In the genomic region with DNA sequence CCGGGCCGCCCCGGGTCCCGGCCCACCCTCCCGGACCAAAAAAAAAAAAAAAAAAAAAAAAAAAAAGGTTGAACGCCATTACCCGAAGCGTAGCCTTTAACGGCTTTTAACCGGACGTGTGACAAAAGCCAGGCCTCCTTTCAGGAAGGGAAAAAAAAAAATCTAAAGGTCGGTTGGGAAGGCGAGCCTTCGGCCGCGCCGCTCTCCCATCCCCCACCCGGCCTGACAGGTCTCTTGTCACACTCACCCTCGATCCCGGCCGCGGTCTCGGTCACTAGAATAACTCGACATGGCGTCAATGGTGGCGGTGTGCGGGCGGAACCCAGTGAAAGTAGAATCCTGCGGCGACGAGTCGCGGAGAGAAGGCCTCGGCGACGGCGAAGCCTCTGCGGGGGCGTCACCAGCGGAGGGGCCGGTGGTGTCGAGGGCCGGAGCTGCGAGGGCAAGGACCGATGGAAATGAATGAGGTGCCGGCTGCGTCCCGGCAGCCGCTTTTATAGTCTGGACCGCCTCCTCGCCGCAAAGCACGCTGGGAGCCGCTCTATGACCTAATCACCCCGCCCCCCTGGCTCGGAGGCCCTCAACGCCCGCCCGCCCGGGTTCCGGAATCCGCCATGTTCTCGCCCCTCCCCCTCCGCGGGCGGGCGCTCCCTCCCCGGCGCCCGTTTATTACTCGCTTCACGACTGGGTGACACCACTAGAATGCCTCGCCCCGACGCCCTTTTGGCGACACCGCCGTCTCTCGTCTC, we compare ENCODE assay signal across 8 mouse cellular contexts. TPM values are rescaled to one million over a fixed set of nuclear protein-coding genes. Genes with fewer than 3 reads are reported as not detected.
A peak's percentile ranks its signal among the peaks of the same experiment; 100 is the strongest.
DNase-seq lines count a peak whose midpoint lies in the region; ATAC-seq and TF ChIP-seq lines count a peak whose summit lies in the region.

No protein-coding gene starts in this region.

- peak overlapping the region; percentile 100 for H3K9ac ChIP-seq in embryonic facial prominence, embryonic 14.5 days (ENCODE audit: low read depth, low read length)
- H3K9ac ChIP-seq in limb, embryonic 13.5 days = peak overlapping the region; percentile 99
- peak overlapping the region; percentile 98 for H3K9ac ChIP-seq in midbrain, embryonic 15.5 days

- DNase-seq in B cell, adult 2 months = peak; percentile 99
- peak; percentile 98 for DNase-seq in embryonic facial prominence, embryonic 14.5 days (ENCODE audit: low spot score)
- DNase-seq in heart, adult 8-10 months (ENCODE audit: low spot score) = peak; percentile 96
- peak; percentile 98 for DNase-seq in kidney, adult 9 months
- DNase-seq in spleen, postnatal 14 days (ENCODE audit: low spot score in 2 of 2) = peak; percentile 99 to 100

- H3K4me1 ChIP-seq in bone marrow, adult 2 months (ENCODE audit: control insufficient read depth, insufficient read depth, low read length) = peaks cover 2% of the 10 kb centered on the region; the same call in 1 of the 2 replicates
- H3K4me1 ChIP-seq in embryonic facial prominence, embryonic 14.5 days (ENCODE audit: control insufficient read depth, insufficient read depth, low read length) = peaks cover 9% of the 10 kb centered on the region
- peaks cover 35% of the 10 kb centered on the region for H3K4me1 ChIP-seq in limb, embryonic 13.5 days
- H3K4me1 ChIP-seq in midbrain, embryonic 15.5 days = peaks cover 39% of the 10 kb centered on the region

- WGBS in bone marrow, adult 2 months = under 1% methylated on average over 78 of the region's 79 CpGs
- 1% methylated on average over 52 of the region's 79 CpGs for WGBS in embryonic facial prominence, embryonic 14.5 days
- under 1% methylated on average over 78 of the region's 79 CpGs for WGBS in limb, embryonic 13.5 days
- WGBS in midbrain, embryonic 15.5 days = under 1% methylated on average over 76 of the region's 79 CpGs

- peak overlapping the region; percentile 82 for H3K4me2 ChIP-seq in embryonic facial prominence, embryonic 14.5 days (ENCODE audit: low read depth, low read length)
- H3K4me2 ChIP-seq in limb, embryonic 13.5 days (replicated peaks) = peak overlapping the region; percentile 84
- H3K4me2 ChIP-seq in midbrain, embryonic 15.5 days = peak overlapping the region; percentile 72

- peak; percentile 73 for ATAC-seq in embryonic facial prominence, embryonic 14.5 days (ENCODE audit: low read depth)
- peak; percentile 79 for ATAC-seq in limb, embryonic 13.5 days (ENCODE audit: low FRiP score, low read depth)
- ATAC-seq in midbrain, embryonic 15.5 days (replicated peaks) = peak; percentile 88

- peak overlapping the region; percentile 99 for H3K27ac ChIP-seq in bone marrow, adult 2 months (ENCODE audit: control insufficient read depth, insufficient read depth, low read depth, low read length, poor library complexity)
- H3K27ac ChIP-seq in embryonic facial prominence, embryonic 14.5 days (replicated peaks; ENCODE audit: low read depth, low read length) = peak overlapping the region; percentile 100
- peak overlapping the region; percentile 99 for H3K27ac ChIP-seq in limb, embryonic 13.5 days
- peak overlapping the region; percentile 99 for H3K27ac ChIP-seq in midbrain, embryonic 15.5 days

- peaks cover 51% of the 10 kb centered on the region for H3K36me3 ChIP-seq in embryonic facial prominence, embryonic 14.5 days (ENCODE audit: control insufficient read depth, insufficient read depth, low read length)
- peaks cover 47% of the 10 kb centered on the region for H3K36me3 ChIP-seq in limb, embryonic 13.5 days
- H3K36me3 ChIP-seq in midbrain, embryonic 15.5 days (replicated peaks) = peaks cover 26% of the 10 kb centered on the region

- no peaks in the 10 kb centered on the region for H3K9me3 ChIP-seq in embryonic facial prominence, embryonic 14.5 days (ENCODE audit: control insufficient read depth, low read length)
- H3K9me3 ChIP-seq in limb, embryonic 13.5 days = no peaks in the 10 kb centered on the region
- no peaks in the 10 kb centered on the region for H3K9me3 ChIP-seq in midbrain, embryonic 15.5 days

- peak overlapping the region; percentile 88 for H3K4me3 ChIP-seq in bone marrow, adult 2 months (replicated peaks; ENCODE audit: control insufficient read depth, low read depth, low read length)
- H3K4me3 ChIP-seq in embryonic facial prominence, embryonic 14.5 days (ENCODE audit: low read depth, low read length) = peak overlapping the region; percentile 93
- H3K4me3 ChIP-seq in limb, embryonic 13.5 days = peak overlapping the region; percentile 94
- peak overlapping the region; percentile 76 for H3K4me3 ChIP-seq in midbrain, embryonic 15.5 days

- H3K27me3 ChIP-seq in embryonic facial prominence, embryonic 14.5 days (replicated peaks; ENCODE audit: control insufficient read depth, insufficient read depth, low read length) = no peaks in the 10 kb centered on the region
- no peaks in the 10 kb centered on the region for H3K27me3 ChIP-seq in limb, embryonic 13.5 days
- no peaks in the 10 kb centered on the region for H3K27me3 ChIP-seq in midbrain, embryonic 15.5 days (replicated peaks)

- TF ChIP-seq POLR2A in bone marrow, adult 2 months (IDR thresholded peaks at IDR 0.05; ENCODE audit: borderline replicate concordance, control insufficient read depth, low read depth, low read length) = peak; percentile 99

- no peak for TF ChIP-seq CTCF in bone marrow, adult 2 months (IDR thresholded peaks at IDR 0.05; ENCODE audit: control insufficient read depth, insufficient read depth, low read length)

RNA-seq across cellular contexts. Expression of a gene that starts 0.8 kb away (rescaled TPM):
- 448 and 600 TPM in 2 replicates for polyA plus RNA-seq in bone marrow, adult 2 months (2011; ENCODE audit: insufficient read depth, insufficient read length, low replicate concordance, missing spikeins)
- 334 and 344 TPM in 2 replicates for polyA plus RNA-seq in embryonic facial prominence, embryonic 14.5 days (2014; fragmentation: Nextera tagmentation; extraction: Ambion mirVana)
- total RNA-seq in heart, adult 8-10 months (2022) = 100 to 1,000 TPM; 247 to 395 (median 323) TPM
- 359 and 363 TPM in 2 replicates for polyA plus RNA-seq in limb, embryonic 13.5 days (2015; fragmentation: Nextera tagmentation; extraction: Ambion mirVana)
- 370 and 394 TPM in 2 replicates for polyA plus RNA-seq in midbrain, embryonic 15.5 days (2015; fragmentation: Nextera tagmentation; extraction: Ambion mirVana)

RNA-seq across cellular contexts. Expression of a gene that starts 0.9 kb away (rescaled TPM):
- 39.6 and 53.9 TPM in 2 replicates for polyA plus RNA-seq in bone marrow, adult 2 months (2011; ENCODE audit: insufficient read depth, insufficient read length, low replicate concordance, missing spikeins)
- polyA plus RNA-seq in embryonic facial prominence, embryonic 14.5 days (2014; fragmentation: Nextera tagmentation; extraction: Ambion mirVana) = 15.8 and 16.6 TPM in 2 replicates
- 1 to 10 TPM; 3.3 to 6.1 (median 5.3) TPM for total RNA-seq in heart, adult 8-10 months (2022)
- polyA plus RNA-seq in limb, embryonic 13.5 days (2015; fragmentation: Nextera tagmentation; extraction: Ambion mirVana) = 23.5 and 28.9 TPM in 2 replicates
- polyA plus RNA-seq in midbrain, embryonic 15.5 days (2015; fragmentation: Nextera tagmentation; extraction: Ambion mirVana) = 17.0 and 17.3 TPM in 2 replicates

RNA-seq across cellular contexts. Expression of a gene that starts 8.9 kb away (rescaled TPM):
- 4.9 and 6.1 TPM in 2 replicates for polyA plus RNA-seq in bone marrow, adult 2 months (2011; ENCODE audit: insufficient read depth, insufficient read length, low replicate concordance, missing spikeins)
- 9.8 and 10.2 TPM in 2 replicates for polyA plus RNA-seq in embryonic facial prominence, embryonic 14.5 days (2014; fragmentation: Nextera tagmentation; extraction: Ambion mirVana)
- 1 to 10 TPM; 4.2 to 4.9 (median 4.6) TPM for total RNA-seq in heart, adult 8-10 months (2022)
- 13.2 and 15.0 TPM in 2 replicates for polyA plus RNA-seq in limb, embryonic 13.5 days (2015; fragmentation: Nextera tagmentation; extraction: Ambion mirVana)
- 9.6 and 10.4 TPM in 2 replicates for polyA plus RNA-seq in midbrain, embryonic 15.5 days (2015; fragmentation: Nextera tagmentation; extraction: Ambion mirVana)

RNA-seq across cellular contexts. Expression of a gene that starts 37.2 kb away (rescaled TPM):
- 8.9 and 38.3 TPM in 2 replicates for polyA plus RNA-seq in bone marrow, adult 2 months (2011; ENCODE audit: insufficient read depth, insufficient read length, low replicate concordance, missing spikeins)
- polyA plus RNA-seq in embryonic facial prominence, embryonic 14.5 days (2014; fragmentation: Nextera tagmentation; extraction: Ambion mirVana) = 1.4 and 2.0 TPM in 2 replicates
- total RNA-seq in heart, adult 8-10 months (2022) = 1 to 10 TPM in 1 of 4 experiments, under 1 TPM in 3; 0.22 to 1.5 (median 0.74) TPM
- 1.4 and 2.2 TPM in 2 replicates for polyA plus RNA-seq in limb, embryonic 13.5 days (2015; fragmentation: Nextera tagmentation; extraction: Ambion mirVana)
- 0.79 and 0.88 TPM in 2 replicates for polyA plus RNA-seq in midbrain, embryonic 15.5 days (2015; fragmentation: Nextera tagmentation; extraction: Ambion mirVana)

RNA-seq across cellular contexts. Expression of a gene that starts 37.8 kb away (rescaled TPM):
- polyA plus RNA-seq in bone marrow, adult 2 months (2011; ENCODE audit: insufficient read depth, insufficient read length, low replicate concordance, missing spikeins) = 21.7 and 33.5 TPM in 2 replicates
- polyA plus RNA-seq in embryonic facial prominence, embryonic 14.5 days (2014; fragmentation: Nextera tagmentation; extraction: Ambion mirVana) = 46.8 and 48.9 TPM in 2 replicates
- 100 to 1,000 TPM in 3 of 4 experiments, 10 to 100 TPM in 1; 97.3 to 119 (median 109) TPM for total RNA-seq in heart, adult 8-10 months (2022)
- polyA plus RNA-seq in limb, embryonic 13.5 days (2015; fragmentation: Nextera tagmentation; extraction: Ambion mirVana) = 33.5 and 36.8 TPM in 2 replicates
- 15.1 and 17.5 TPM in 2 replicates for polyA plus RNA-seq in midbrain, embryonic 15.5 days (2015; fragmentation: Nextera tagmentation; extraction: Ambion mirVana)

Comparison
In these comparisons a context has a peak if more than half of its experiments do, and no peak if none do; other contexts are left out.
1. Peak in every context shown above with its lines: DNase-seq, ATAC-seq, H3K4me3 ChIP-seq and H3K27ac ChIP-seq.